Mouse (Mus musculus): Measurements from ENCODE around the gene Ace2.

Gene Ace2

DNA sequence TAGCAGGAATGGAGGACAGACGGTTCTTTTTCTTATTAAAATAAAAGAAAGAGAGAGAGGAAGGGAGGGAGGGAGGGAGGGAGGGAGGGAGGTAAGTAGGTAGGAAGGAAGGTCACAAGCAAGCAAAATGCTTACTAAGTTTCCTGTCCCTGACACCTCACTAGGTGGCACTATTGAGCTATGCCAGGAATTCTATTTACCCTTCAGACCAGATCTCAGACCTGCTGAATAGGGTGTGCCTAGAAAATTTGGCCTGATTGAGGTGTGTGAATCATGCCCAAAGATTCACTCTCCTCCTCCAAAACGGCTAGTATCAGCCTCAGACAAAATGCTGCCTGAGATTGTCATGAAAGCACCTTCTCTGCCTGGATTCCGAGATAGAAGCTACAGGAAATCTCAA is 44.7 kb downstream of the Ace2 start:
- peak; percentile 34 to 59 for DNase-seq

DNA sequence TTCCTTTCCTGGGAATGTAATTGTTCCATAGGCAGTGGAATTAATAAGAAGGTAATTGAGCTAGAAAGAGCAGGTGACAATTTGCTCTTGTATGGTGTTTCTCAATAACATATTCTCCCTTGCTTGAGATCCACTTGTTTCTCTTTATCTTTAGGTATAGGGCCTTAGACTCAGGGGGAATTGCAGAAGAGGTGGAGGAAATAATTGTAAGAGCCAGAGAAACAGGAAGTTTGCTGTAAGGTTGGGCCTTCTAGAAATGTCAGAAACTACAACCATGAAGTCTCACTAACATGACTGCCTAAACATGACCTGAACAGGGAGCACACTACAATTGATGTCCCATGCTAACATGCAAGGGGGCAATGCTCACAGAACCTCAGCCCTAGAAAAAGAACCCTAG is 50.7 kb downstream of the Ace2 start:
- no peak for DNase-seq

DNA sequence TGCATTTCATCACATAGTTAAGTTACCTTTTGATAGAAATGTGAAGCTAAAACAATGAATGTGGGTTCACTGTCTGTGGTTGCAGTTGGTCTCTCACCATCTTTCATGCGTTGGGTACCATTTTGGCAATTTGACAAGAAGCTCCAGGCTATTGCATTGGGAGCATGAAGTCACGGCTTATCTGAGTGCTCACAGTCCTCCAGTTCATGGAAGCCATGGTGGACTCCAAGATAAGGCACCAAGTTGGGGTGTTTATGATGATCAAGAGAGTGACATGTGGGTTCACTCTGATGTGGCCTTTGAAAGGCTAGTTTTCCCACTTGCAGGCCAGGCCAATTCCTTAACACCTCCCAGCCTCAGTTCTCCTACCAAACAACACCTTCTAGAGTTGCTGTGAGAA is 58.5 kb downstream of the Ace2 start:
- no peak for DNase-seq

DNA sequence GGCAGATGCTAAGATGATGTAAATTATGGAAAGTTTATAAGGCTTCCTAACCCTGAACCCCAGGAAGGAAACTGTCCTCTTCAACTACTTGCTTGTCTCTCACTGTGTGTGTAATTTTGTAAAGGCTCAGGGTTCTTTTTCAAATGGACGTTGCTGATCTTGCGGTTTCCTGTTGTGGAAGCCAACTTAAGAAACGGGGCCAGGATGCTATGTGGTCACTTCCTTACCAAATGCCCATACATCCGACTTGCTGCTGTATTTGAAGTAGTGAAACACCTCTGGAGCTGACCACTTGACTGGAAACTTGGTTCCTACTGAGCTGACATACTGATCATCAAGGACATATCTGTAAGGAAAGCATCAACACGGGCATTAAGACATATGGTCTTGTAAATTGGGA is 61.4 kb downstream of the Ace2 start:
- no peak for DNase-seq

DNA sequence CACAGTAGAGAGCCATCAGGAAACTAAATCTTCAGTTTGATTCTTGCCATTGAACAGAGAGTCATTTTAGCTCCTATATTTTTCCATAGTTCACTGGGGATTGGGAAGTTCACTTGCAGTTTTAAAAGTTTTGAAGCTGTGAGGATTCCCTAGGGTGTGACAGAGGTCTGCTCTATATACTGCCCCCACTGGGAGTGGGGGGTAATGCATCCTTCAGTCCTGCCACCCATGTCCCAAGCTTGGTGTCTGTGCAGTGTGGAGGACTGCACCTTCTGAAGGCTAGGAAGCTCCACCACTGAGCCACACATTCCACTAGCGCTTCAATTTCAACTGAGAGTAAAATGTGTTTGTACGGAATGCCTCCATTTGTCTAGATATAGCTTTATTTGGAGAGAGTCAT is 82.9 kb downstream of the Ace2 start:
- peak in 1 of 2 experiments; percentile 25 for DNase-seq

DNA sequence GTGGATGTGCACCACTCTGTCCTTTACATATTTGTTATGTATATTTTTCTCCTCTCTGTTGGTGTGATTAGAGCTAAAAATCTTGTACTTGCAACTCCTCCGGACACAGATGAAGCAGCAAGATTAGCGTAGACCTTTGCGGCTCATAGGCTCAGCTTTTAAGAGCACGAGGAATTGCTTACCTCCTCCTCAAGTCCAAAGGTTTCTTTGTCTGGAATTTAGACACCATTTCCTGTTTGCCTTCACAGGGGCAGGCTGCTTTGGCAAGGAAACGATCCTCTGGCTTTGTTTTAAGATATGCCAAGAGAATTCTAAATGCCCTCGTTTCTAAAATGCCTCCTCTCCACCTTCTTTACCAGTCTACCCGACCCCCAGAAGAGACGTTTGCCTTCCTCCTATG is 94.2 kb downstream of the Ace2 start:
- peak in 1 of 2 experiments; percentile 10 for DNase-seq
